Mouse (Mus musculus): ENCODE results near the gene Ism2.

DNA sequence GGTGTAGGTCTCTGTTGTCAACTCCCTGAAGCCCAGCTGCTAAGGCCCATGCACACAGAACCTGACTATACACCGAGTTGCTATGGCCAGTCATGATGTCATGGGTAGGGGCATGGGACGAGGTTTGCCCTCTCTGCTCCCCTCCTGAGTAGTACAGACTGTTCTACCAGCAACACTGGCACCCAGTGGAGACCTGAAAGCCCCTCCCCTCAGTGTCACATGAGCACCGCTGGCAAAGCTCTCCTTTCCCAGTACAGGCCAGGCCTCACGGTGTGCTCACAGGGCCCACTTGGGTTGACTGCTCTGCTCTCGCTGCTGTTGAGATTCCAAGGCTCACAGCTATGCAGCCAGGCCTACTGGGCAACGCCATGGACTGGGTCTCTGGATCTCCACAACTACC lies 5.6 kb downstream of the Ism2 start:
- no peak for TF ChIP-seq POLR2A (IDR thresholded peaks at IDR 0.05; ENCODE audit: low read depth, low read length)
- no peak for TF ChIP-seq CTCF (IDR thresholded peaks at IDR 0.05; ENCODE audit: borderline replicate concordance, insufficient read depth, low read length)
